Mouse (Mus musculus): ENCODE measurements around the gene Tsga13. TPM values are rescaled to one million over a fixed set of nuclear protein-coding genes. Genes with fewer than 3 reads are reported as not detected.

Gene Tsga13
- polyA plus RNA-seq, 1 experiment from 2014 or later, result 0.15 TPM

GRCm38 (mm10) chr6:30896986-30897327 is 18.4 kb downstream of the Tsga13 start:
- ATAC-seq (ENCODE audit: insufficient read depth, low FRiP score, low read depth), result no peak
- peak overlapping the region; percentile 98 for H3K27ac ChIP-seq
- H3K9ac ChIP-seq, result 0 out of 2 replicates have a peak overlapping the region, but pooled peaks have one; percentile 12
- no peaks in the 10 kb centered on the region for H3K36me3 ChIP-seq
- H3K27me3 ChIP-seq (replicated peaks), result no peaks in the 10 kb centered on the region
- H3K4me3 ChIP-seq (replicated peaks), result peak overlapping the region; percentile 85
- H3K9me3 ChIP-seq, result no peaks in the 10 kb centered on the region
- 18% methylated on average over 8 of the region's 8 CpGs for WGBS
- peak overlapping the region; percentile 63 for H3K4me2 ChIP-seq
- peaks cover 3% of the 10 kb centered on the region; the same call in 1 of the 2 replicates for H3K4me1 ChIP-seq

GRCm38 (mm10) chr6:30896195-30896985 is 19.0 kb downstream of the Tsga13 start, which contains the start of gene Copg2:
Gene Copg2 (minus strand): TSS chr6:30896794.
- peaks cover 3% of the 10 kb centered on the region; the same call in 1 of the 2 replicates for H3K4me1 ChIP-seq
- peak within 1 kb of the TSS; percentile 61 for H3K9ac ChIP-seq
- no peaks in the 10 kb centered on the region for H3K9me3 ChIP-seq
- peak within 1 kb of the TSS; percentile 98 for H3K27ac ChIP-seq
- H3K4me2 ChIP-seq, result peak within 1 kb of the TSS; percentile 63
- ATAC-seq (ENCODE audit: insufficient read depth, low FRiP score, low read depth), result peak; percentile 99
- H3K27me3 ChIP-seq (replicated peaks), result no peaks in the 10 kb centered on the region
- H3K36me3 ChIP-seq, result no peaks in the 10 kb centered on the region
- WGBS, result under 1% methylated on average over 63 of the region's 83 CpGs
- H3K4me3 ChIP-seq (replicated peaks), result peak within 1 kb of the TSS; percentile 85

- no peaks in the 10 kb centered on the region for H3K9me3 ChIP-seq
- peaks cover 3% of the 10 kb centered on the region; the same call in 1 of the 2 replicates for H3K4me1 ChIP-seq
- no peaks in the 10 kb centered on the region for H3K36me3 ChIP-seq
- H3K9ac ChIP-seq, result peak overlapping the region; percentile 61; the same call in 1 of the 2 replicates
- H3K27ac ChIP-seq, result peak overlapping the region; percentile 98
- no peak for ATAC-seq (ENCODE audit: insufficient read depth, low FRiP score, low read depth)
- H3K4me2 ChIP-seq, result peak overlapping the region; percentile 60
- no peaks in the 10 kb centered on the region for H3K27me3 ChIP-seq (replicated peaks)
- H3K4me3 ChIP-seq (replicated peaks), result peak overlapping the region; percentile 85
- 19% methylated on average over 3 of the region's 3 CpGs for WGBS
Measured at GRCm38 (mm10) chr6:30895819-30896194, 19.6 kb downstream of the Tsga13 start.

- Histone ChIP-seq H3K27me3 (replicated peaks) (no peaks in the 10 kb centered on the region), H3K4me1 (peaks cover 3% of the 10 kb centered on the region; the same call in 1 of the 2 replicates), H3K4me3 (replicated peaks) (no peak overlapping the region), H3K27ac (no peak overlapping the region), H3K36me3 (no peaks in the 10 kb centered on the region), H3K9ac (no peak overlapping the region), H3K9me3 (no peaks in the 10 kb centered on the region), H3K4me2 (no peak overlapping the region)
- 62% methylated on average over 4 of the region's 4 CpGs for WGBS
- no peak for ATAC-seq (ENCODE audit: insufficient read depth, low FRiP score, low read depth)
Measured at GRCm38 (mm10) chr6:30893081-30893480, 22.3 kb downstream of the Tsga13 start.

GRCm38 (mm10) chr6:30891761-30892160 is 23.6 kb downstream of the Tsga13 start:
- Histone ChIP-seq H3K36me3 (0 out of 2 replicates have a peak, but pooled peaks cover 3% of the 10 kb centered on the region), H3K9me3 (no peaks in the 10 kb centered on the region), H3K27me3 (replicated peaks) (no peaks in the 10 kb centered on the region), H3K9ac (no peak overlapping the region), H3K27ac (no peak overlapping the region), H3K4me2 (no peak overlapping the region), H3K4me3 (replicated peaks) (no peak overlapping the region), H3K4me1 (no peaks in the 10 kb centered on the region)
- ATAC-seq (ENCODE audit: insufficient read depth, low FRiP score, low read depth), result no peak

- Histone ChIP-seq H3K4me2 (no peak overlapping the region), H3K4me1 (no peaks in the 10 kb centered on the region), H3K27ac (no peak overlapping the region), H3K9ac (no peak overlapping the region), H3K27me3 (replicated peaks) (no peaks in the 10 kb centered on the region), H3K36me3 (peaks cover 6% of the 10 kb centered on the region; the same call in 1 of the 2 replicates), H3K4me3 (replicated peaks) (no peak overlapping the region), H3K9me3 (no peaks in the 10 kb centered on the region)
- 77% methylated on average over 3 of the region's 3 CpGs for WGBS
- ATAC-seq (ENCODE audit: insufficient read depth, low FRiP score, low read depth), result no peak
Measured at GRCm38 (mm10) chr6:30884856-30885255, 30.5 kb downstream of the Tsga13 start.

GRCm38 (mm10) chr6:30883491-30883890 is 31.9 kb downstream of the Tsga13 start:
- Histone ChIP-seq H3K4me2 (no peak overlapping the region), H3K27me3 (replicated peaks) (no peaks in the 10 kb centered on the region), H3K27ac (no peak overlapping the region), H3K4me1 (no peaks in the 10 kb centered on the region), H3K9ac (no peak overlapping the region), H3K4me3 (replicated peaks) (no peak overlapping the region), H3K9me3 (no peaks in the 10 kb centered on the region), H3K36me3 (peaks cover 6% of the 10 kb centered on the region; the same call in 1 of the 2 replicates)
- WGBS, result 83% methylated on average over 4 of the region's 4 CpGs
- no peak for ATAC-seq (ENCODE audit: insufficient read depth, low FRiP score, low read depth)

- no peaks in the 10 kb centered on the region for H3K9me3 ChIP-seq
- H3K4me1 ChIP-seq, result no peaks in the 10 kb centered on the region
- H3K9ac ChIP-seq, result no peak overlapping the region
- no peak overlapping the region for H3K4me2 ChIP-seq
- ATAC-seq (ENCODE audit: insufficient read depth, low FRiP score, low read depth), result no peak
- H3K27ac ChIP-seq, result no peak overlapping the region
- no peak overlapping the region for H3K4me3 ChIP-seq (replicated peaks)
- H3K27me3 ChIP-seq (replicated peaks), result no peaks in the 10 kb centered on the region
- peaks cover 6% of the 10 kb centered on the region; the same call in 1 of the 2 replicates for H3K36me3 ChIP-seq
Measured at GRCm38 (mm10) chr6:30876661-30877060, 38.7 kb downstream of the Tsga13 start.

- Histone ChIP-seq H3K9me3 (no peaks in the 10 kb centered on the region), H3K4me2 (no peak overlapping the region), H3K4me3 (replicated peaks) (no peak overlapping the region), H3K27ac (no peak overlapping the region), H3K4me1 (no peaks in the 10 kb centered on the region), H3K9ac (no peak overlapping the region), H3K36me3 (no peaks in the 10 kb centered on the region), H3K27me3 (replicated peaks) (no peaks in the 10 kb centered on the region)
- no peak for ATAC-seq (ENCODE audit: insufficient read depth, low FRiP score, low read depth)
- 95% methylated on average over 1 of the region's 1 CpGs for WGBS
Measured at GRCm38 (mm10) chr6:30866501-30866900, 48.9 kb downstream of the Tsga13 start.

GRCm38 (mm10) chr6:30865031-30865678 is 50.2 kb downstream of the Tsga13 start:
- 57% methylated on average over 3 of the region's 3 CpGs for WGBS
- Histone ChIP-seq H3K4me3 (replicated peaks) (no peak overlapping the region), H3K36me3 (no peaks in the 10 kb centered on the region), H3K4me2 (no peak overlapping the region), H3K9ac (no peak overlapping the region), H3K4me1 (no peaks in the 10 kb centered on the region), H3K27me3 (replicated peaks) (no peaks in the 10 kb centered on the region), H3K9me3 (no peaks in the 10 kb centered on the region), H3K27ac (no peak overlapping the region)
- no peak; the same call in 1 of the 2 replicates for ATAC-seq (ENCODE audit: insufficient read depth, low FRiP score, low read depth)

GRCm38 (mm10) chr6:30855956-30856355 is 59.4 kb downstream of the Tsga13 start:
- Histone ChIP-seq H3K9ac (no peak overlapping the region), H3K4me1 (no peaks in the 10 kb centered on the region), H3K36me3 (peaks cover 13% of the 10 kb centered on the region; the same call in 1 of the 2 replicates), H3K4me3 (replicated peaks) (no peak overlapping the region), H3K4me2 (no peak overlapping the region), H3K9me3 (no peaks in the 10 kb centered on the region), H3K27ac (no peak overlapping the region), H3K27me3 (replicated peaks) (no peaks in the 10 kb centered on the region)
- 94% methylated on average over 7 of the region's 7 CpGs for WGBS
- no peak for ATAC-seq (ENCODE audit: insufficient read depth, low FRiP score, low read depth)

GRCm38 (mm10) chr6:30855205-30855604 is 60.2 kb downstream of the Tsga13 start:
- peaks cover 13% of the 10 kb centered on the region; the same call in 1 of the 2 replicates for H3K36me3 ChIP-seq
- no peak overlapping the region for H3K4me3 ChIP-seq (replicated peaks)
- no peaks in the 10 kb centered on the region for H3K27me3 ChIP-seq (replicated peaks)
- H3K4me2 ChIP-seq, result no peak overlapping the region
- 78% methylated on average over 2 of the region's 2 CpGs for WGBS
- ATAC-seq (ENCODE audit: insufficient read depth, low FRiP score, low read depth), result no peak
- H3K27ac ChIP-seq, result no peak overlapping the region
- no peaks in the 10 kb centered on the region for H3K9me3 ChIP-seq
- no peaks in the 10 kb centered on the region for H3K4me1 ChIP-seq
- H3K9ac ChIP-seq, result no peak overlapping the region
